Mouse (Mus musculus) liver, embryonic 13.5 days (tissue): ENCODE results near the gene Clstn1. TPM values are rescaled to one million over a fixed set of nuclear protein-coding genes. Genes with fewer than 3 reads are reported as not detected.
A peak's percentile ranks its signal among the peaks of the same experiment; 100 is the strongest.

Experiments
- ATAC-seq: fragments of 200-750 bp; cut with Nextera tagmentation; 2 replicates; pipeline ENCODE4 v1.8.0; 2017; ENCODE audit warnings: low read depth, mild to moderate bottlenecking, moderate number of reproducible peaks, moderate library complexity
- DNase-seq: peaks from one replicate; pipeline ENCODE4 v3.0.0; 2022
- H3K27ac ChIP-seq: fragments of 300-500 bp; sonication (generic); 2 replicates; pipeline ENCODE4 v1.5.1; 2015; ENCODE audit warnings: moderate library complexity, mild to moderate bottlenecking, inconsistent platforms
- H3K27me3 ChIP-seq: fragments of 300-500 bp; sonication (generic); 2 replicates; pipeline ENCODE4 v1.6.1; 2015; ENCODE audit warnings: mild to moderate bottlenecking, inconsistent platforms
- H3K36me3 ChIP-seq: fragments of 300-500 bp; sonication (generic); 2 replicates; pipeline ENCODE4 v1.6.1; 2015; ENCODE audit warnings: mild to moderate bottlenecking, inconsistent platforms
- H3K4me1 ChIP-seq: fragments of 300-500 bp; sonication (generic); replicated peaks from 2 replicates; pipeline ENCODE4 v1.6.1; 2015; ENCODE audit warnings: inconsistent platforms
- H3K4me2 ChIP-seq: fragments of 300-500 bp; sonication (generic); 2 replicates; pipeline ENCODE4 v1.6.1; 2015; ENCODE audit warnings: inconsistent platforms, mild to moderate bottlenecking, moderate library complexity
- H3K4me3 ChIP-seq: fragments of 300-500 bp; sonication (generic); replicated peaks from 2 replicates; pipeline ENCODE4 v1.5.1; 2015; ENCODE audit warnings: mild to moderate bottlenecking, inconsistent platforms
- H3K9ac ChIP-seq: fragments of 300-500 bp; sonication (generic); 2 replicates; pipeline ENCODE4 v1.6.1; 2015; ENCODE audit warnings: mild to moderate bottlenecking, inconsistent platforms
- H3K9me3 ChIP-seq: fragments of 300-500 bp; sonication (generic); replicated peaks from 2 replicates; pipeline ENCODE4 v1.6.1; 2016; ENCODE audit warnings: inconsistent platforms
- WGBS: fragments of 180-500 bp; shearing (Covaris S2); methylation state at CpG from one replicate; pipeline ENCODE4 v1.1.7; 2015; ENCODE audit not compliant: insufficient replicate concordance; 5-methylcytosine and 5-hydroxymethylcytosine counted together
- polyA plus RNA-seq: library from polyadenylated mRNA; unstranded; fragments of >200 nt; fragmentation: Nextera tagmentation; extraction: Ambion mirVana; gene quantifications from 2 replicates; pipeline ENCODE4 v1.2.1, GENCODE M21; 2015

The Clstn1 gene
- polyA plus RNA-seq, 1 experiment from 2014 or later = 2.6 TPM

- Histone ChIP-seq H3K4me2 (no peak overlapping the region), H3K36me3 (no peaks in the 10 kb centered on the region), H3K4me3 (no peak overlapping the region), H3K4me1 (no peaks in the 10 kb centered on the region), H3K27me3 (no peaks in the 10 kb centered on the region), H3K9ac (no peak overlapping the region), H3K9me3 (no peaks in the 10 kb centered on the region), H3K27ac (no peak overlapping the region)
- DNase-seq (no peak), ATAC-seq (no peak)
- WGBS = 64% methylated on average over 8 of the region's 8 CpGs
These were observed 33.7 kb downstream of the Clstn1 start for GRCm38 (mm10) chr4:149619988-149620387.

GRCm38 (mm10) chr4:149621286-149621685, 35.0 kb downstream of the Clstn1 start:
- Histone ChIP-seq H3K9ac (no peak overlapping the region), H3K4me3 (no peak overlapping the region), H3K36me3 (no peaks in the 10 kb centered on the region), H3K27me3 (no peaks in the 10 kb centered on the region), H3K4me2 (no peak overlapping the region), H3K9me3 (no peaks in the 10 kb centered on the region), H3K27ac (no peak overlapping the region), H3K4me1 (no peaks in the 10 kb centered on the region)
- no peak for DNase-seq
- no peak for ATAC-seq
- WGBS = 54% methylated on average over 4 of the region's 4 CpGs

GRCm38 (mm10) chr4:149623711-149624110, 37.4 kb downstream of the Clstn1 start:
- ATAC-seq = no peak
- no peaks in the 10 kb centered on the region for H3K4me1 ChIP-seq
- no peak overlapping the region for H3K4me2 ChIP-seq
- H3K9me3 ChIP-seq = no peaks in the 10 kb centered on the region
- 67% methylated on average over 5 of the region's 5 CpGs for WGBS
- no peak for DNase-seq
- H3K36me3 ChIP-seq = no peaks in the 10 kb centered on the region
- no peak overlapping the region for H3K9ac ChIP-seq
- H3K4me3 ChIP-seq = no peak overlapping the region
- no peaks in the 10 kb centered on the region for H3K27me3 ChIP-seq
- H3K27ac ChIP-seq = no peak overlapping the region

GRCm38 (mm10) chr4:149626809-149627208, 40.5 kb downstream of the Clstn1 start:
- Histone ChIP-seq H3K27ac (no peak overlapping the region), H3K9ac (no peak overlapping the region), H3K36me3 (no peaks in the 10 kb centered on the region), H3K27me3 (no peaks in the 10 kb centered on the region), H3K4me2 (no peak overlapping the region), H3K9me3 (no peaks in the 10 kb centered on the region), H3K4me1 (peaks cover 2% of the 10 kb centered on the region), H3K4me3 (no peak overlapping the region)
- no peak for ATAC-seq
- WGBS = 81% methylated on average over 17 of the region's 17 CpGs
- no peak for DNase-seq

GRCm38 (mm10) chr4:149628372-149628771, 42.1 kb downstream of the Clstn1 start:
- H3K27me3 ChIP-seq = no peaks in the 10 kb centered on the region
- WGBS = 57% methylated on average over 10 of the region's 10 CpGs
- no peak overlapping the region for H3K4me3 ChIP-seq
- no peaks in the 10 kb centered on the region for H3K9me3 ChIP-seq
- no peak overlapping the region for H3K27ac ChIP-seq
- no peak overlapping the region for H3K9ac ChIP-seq
- no peak overlapping the region for H3K4me2 ChIP-seq
- no peaks in the 10 kb centered on the region for H3K36me3 ChIP-seq
- ATAC-seq (no peak), DNase-seq (peak; percentile 43)
- H3K4me1 ChIP-seq = peaks cover 16% of the 10 kb centered on the region

GRCm38 (mm10) chr4:149628810-149629209, 42.5 kb downstream of the Clstn1 start:
- DNase-seq (no peak), ATAC-seq (no peak)
- 82% methylated on average over 9 of the region's 9 CpGs for WGBS
- Histone ChIP-seq H3K9ac (no peak overlapping the region), H3K4me2 (no peak overlapping the region), H3K27ac (no peak overlapping the region), H3K9me3 (no peaks in the 10 kb centered on the region), H3K27me3 (no peaks in the 10 kb centered on the region), H3K4me1 (peaks cover 21% of the 10 kb centered on the region), H3K4me3 (no peak overlapping the region), H3K36me3 (no peaks in the 10 kb centered on the region)

GRCm38 (mm10) chr4:149632670-149633307, 46.5 kb downstream of the Clstn1 start:
- Histone ChIP-seq H3K4me1 (peaks cover 33% of the 10 kb centered on the region), H3K36me3 (peaks cover 3% of the 10 kb centered on the region; the same call in 1 of the 2 replicates), H3K4me2 (peak overlapping the region; percentile 26), H3K27ac (peak overlapping the region; percentile 82), H3K9me3 (no peaks in the 10 kb centered on the region), H3K4me3 (no peak overlapping the region), H3K9ac (peak overlapping the region; percentile 39; the same call in 1 of the 2 replicates), H3K27me3 (no peaks in the 10 kb centered on the region)
- WGBS = 63% methylated on average over 9 of the region's 9 CpGs
- ATAC-seq (peak; percentile 91), DNase-seq (peak; percentile 74)

- Histone ChIP-seq H3K27ac (peak overlapping the region; percentile 82), H3K27me3 (no peaks in the 10 kb centered on the region), H3K36me3 (peaks cover 3% of the 10 kb centered on the region; the same call in 1 of the 2 replicates), H3K4me1 (peaks cover 33% of the 10 kb centered on the region), H3K4me3 (no peak overlapping the region), H3K9me3 (no peaks in the 10 kb centered on the region), H3K4me2 (no peak overlapping the region), H3K9ac (no peak overlapping the region)
- DNase-seq (no peak), ATAC-seq (no peak)
- 58% methylated on average over 1 of the region's 1 CpGs for WGBS
These were observed 47.9 kb downstream of the Clstn1 start for GRCm38 (mm10) chr4:149634157-149634556.

GRCm38 (mm10) chr4:149634966-149635365, 48.7 kb downstream of the Clstn1 start:
- peaks cover 3% of the 10 kb centered on the region; the same call in 1 of the 2 replicates for H3K36me3 ChIP-seq
- DNase-seq (no peak), ATAC-seq (peak; percentile 12; the same call in 1 of the 2 replicates)
- H3K4me3 ChIP-seq = no peak overlapping the region
- H3K27me3 ChIP-seq = no peaks in the 10 kb centered on the region
- H3K27ac ChIP-seq = peak overlapping the region; percentile 29; the same call in 1 of the 2 replicates
- peaks cover 33% of the 10 kb centered on the region for H3K4me1 ChIP-seq
- H3K9ac ChIP-seq = no peak overlapping the region
- 40% methylated on average over 11 of the region's 11 CpGs for WGBS
- no peak overlapping the region for H3K4me2 ChIP-seq
- no peaks in the 10 kb centered on the region for H3K9me3 ChIP-seq

GRCm38 (mm10) chr4:149635915-149636415, 49.7 kb downstream of the Clstn1 start:
- Histone ChIP-seq H3K27me3 (no peaks in the 10 kb centered on the region), H3K4me3 (no peak overlapping the region), H3K9me3 (no peaks in the 10 kb centered on the region), H3K9ac (no peak overlapping the region), H3K4me1 (peaks cover 37% of the 10 kb centered on the region), H3K36me3 (peaks cover 3% of the 10 kb centered on the region; the same call in 1 of the 2 replicates), H3K4me2 (no peak overlapping the region), H3K27ac (no peak overlapping the region)
- no peak for DNase-seq
- no peak for ATAC-seq
- WGBS = 76% methylated on average over 8 of the region's 8 CpGs

GRCm38 (mm10) chr4:149637942-149638341, 51.7 kb downstream of the Clstn1 start:
- no peak for DNase-seq
- no peaks in the 10 kb centered on the region for H3K27me3 ChIP-seq
- no peak overlapping the region for H3K9ac ChIP-seq
- peaks cover 3% of the 10 kb centered on the region; the same call in 1 of the 2 replicates for H3K36me3 ChIP-seq
- H3K27ac ChIP-seq = no peak overlapping the region
- H3K4me1 ChIP-seq = peaks cover 33% of the 10 kb centered on the region
- no peak overlapping the region for H3K4me2 ChIP-seq
- WGBS = 80% methylated on average over 7 of the region's 7 CpGs
- no peaks in the 10 kb centered on the region for H3K9me3 ChIP-seq
- H3K4me3 ChIP-seq = no peak overlapping the region
- no peak for ATAC-seq

GRCm38 (mm10) chr4:149640831-149641230, 54.6 kb downstream of the Clstn1 start:
- Histone ChIP-seq H3K4me2 (no peak overlapping the region), H3K36me3 (no peaks in the 10 kb centered on the region), H3K4me1 (peaks cover 15% of the 10 kb centered on the region), H3K9ac (no peak overlapping the region), H3K4me3 (no peak overlapping the region), H3K27ac (no peak overlapping the region), H3K27me3 (no peaks in the 10 kb centered on the region), H3K9me3 (no peaks in the 10 kb centered on the region)
- DNase-seq (no peak), ATAC-seq (no peak)
- WGBS = 83% methylated on average over 9 of the region's 9 CpGs
